Mouse (Mus musculus): Measurements from ENCODE around the gene Adamtsl1. TPM values are rescaled to one million over a fixed set of nuclear protein-coding genes. Genes with fewer than 3 reads are reported as not detected.

The Adamtsl1 gene
- polyA plus RNA-seq, 1 experiment: 3.2 TPM

DNA sequence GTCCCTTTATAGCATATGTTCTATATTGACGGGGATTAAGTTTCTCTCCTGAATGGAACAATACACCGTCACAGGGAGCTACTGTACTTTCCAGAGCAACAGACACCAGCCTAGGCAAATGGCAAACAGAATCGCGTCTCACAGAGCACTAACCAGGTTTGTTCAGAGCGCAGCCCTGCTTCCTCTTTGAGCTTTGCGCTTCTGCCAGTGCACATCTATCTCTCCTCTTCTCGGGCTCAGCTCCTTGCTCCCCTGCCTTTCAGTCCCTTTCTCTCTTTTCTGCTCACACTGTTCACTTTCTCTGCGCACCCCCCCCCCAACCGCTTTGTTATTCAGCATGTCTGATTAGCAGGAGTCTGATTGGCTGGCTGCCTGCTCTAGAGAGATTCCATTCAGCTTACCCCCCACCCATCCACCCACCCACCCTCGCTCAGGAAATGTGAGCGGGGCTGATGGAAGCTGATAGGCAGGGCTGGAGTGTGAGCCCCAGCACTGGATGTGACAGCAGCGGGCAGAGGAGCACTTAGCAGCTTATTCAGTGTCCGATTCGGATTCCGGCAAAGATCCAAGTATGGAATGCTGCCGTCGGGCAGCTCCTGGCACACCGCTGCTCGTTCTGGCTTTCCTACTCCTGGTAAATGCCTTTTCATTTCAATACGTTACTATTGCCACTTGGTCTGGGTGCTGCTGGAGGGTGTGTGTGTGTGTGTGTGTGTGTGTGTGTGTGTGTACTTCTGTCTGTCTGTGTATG is 539.7 kb downstream of the Adamtsl1 start:
- no peaks in the 10 kb centered on the region; the same call in 1 of the 2 replicates for H3K4me1 ChIP-seq (ENCODE audit: control insufficient read depth, insufficient read depth, insufficient read length, low read length)
- H3K4me3 ChIP-seq (ENCODE audit: insufficient read depth, low read depth, low read length): peak overlapping the region; percentile 43
- H3K27ac ChIP-seq (replicated peaks; ENCODE audit: low read depth, low read length): no peak overlapping the region

DNA sequence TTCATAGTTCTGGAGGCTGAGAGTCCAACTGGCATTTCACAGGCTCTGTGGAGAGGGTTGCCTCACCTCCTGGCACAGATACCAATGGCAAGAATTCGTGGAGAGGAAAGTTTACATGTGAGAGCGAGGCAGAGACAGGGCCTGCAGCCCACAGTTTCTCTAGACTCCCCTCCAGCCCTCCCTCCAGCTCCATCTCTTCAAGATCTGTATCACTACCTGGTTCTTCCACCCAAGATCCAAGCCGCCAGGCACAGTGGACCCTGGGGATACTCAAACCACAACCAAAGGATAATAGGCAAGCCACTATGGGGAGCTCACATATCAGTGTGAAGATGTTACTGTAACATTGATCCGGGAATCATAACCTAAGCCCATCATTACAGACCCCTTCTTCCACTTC is 546.6 kb downstream of the Adamtsl1 start:
- H3K27ac ChIP-seq (replicated peaks; ENCODE audit: low read depth, low read length): no peak overlapping the region
- no peaks in the 10 kb centered on the region for H3K4me1 ChIP-seq (ENCODE audit: control insufficient read depth, insufficient read depth, insufficient read length, low read length)
- H3K4me3 ChIP-seq (ENCODE audit: insufficient read depth, low read depth, low read length): no peak overlapping the region

DNA sequence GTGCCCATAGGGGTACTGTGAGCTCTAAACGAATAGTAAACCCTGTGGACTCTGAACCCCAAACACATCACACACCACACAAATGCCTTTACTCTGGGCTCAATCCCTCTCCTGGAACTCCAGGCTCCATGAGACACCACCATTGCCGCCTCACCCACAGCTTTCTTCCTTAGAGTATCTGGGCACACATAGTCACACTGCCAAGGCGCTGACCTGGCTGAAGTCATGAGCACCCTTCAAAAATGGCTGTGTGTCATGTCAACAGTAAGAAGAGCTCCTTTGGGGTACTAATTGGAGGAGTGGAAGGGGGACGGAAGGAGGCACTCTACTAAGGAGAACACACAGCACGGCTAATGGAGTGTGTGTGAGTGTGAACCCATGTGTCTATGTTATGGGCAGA is 554.4 kb downstream of the Adamtsl1 start:
- H3K4me3 ChIP-seq (ENCODE audit: insufficient read depth, low read depth, low read length): no peak overlapping the region
- no peaks in the 10 kb centered on the region for H3K4me1 ChIP-seq (ENCODE audit: control insufficient read depth, insufficient read depth, insufficient read length, low read length)
- no peak overlapping the region for H3K27ac ChIP-seq (replicated peaks; ENCODE audit: low read depth, low read length)

DNA sequence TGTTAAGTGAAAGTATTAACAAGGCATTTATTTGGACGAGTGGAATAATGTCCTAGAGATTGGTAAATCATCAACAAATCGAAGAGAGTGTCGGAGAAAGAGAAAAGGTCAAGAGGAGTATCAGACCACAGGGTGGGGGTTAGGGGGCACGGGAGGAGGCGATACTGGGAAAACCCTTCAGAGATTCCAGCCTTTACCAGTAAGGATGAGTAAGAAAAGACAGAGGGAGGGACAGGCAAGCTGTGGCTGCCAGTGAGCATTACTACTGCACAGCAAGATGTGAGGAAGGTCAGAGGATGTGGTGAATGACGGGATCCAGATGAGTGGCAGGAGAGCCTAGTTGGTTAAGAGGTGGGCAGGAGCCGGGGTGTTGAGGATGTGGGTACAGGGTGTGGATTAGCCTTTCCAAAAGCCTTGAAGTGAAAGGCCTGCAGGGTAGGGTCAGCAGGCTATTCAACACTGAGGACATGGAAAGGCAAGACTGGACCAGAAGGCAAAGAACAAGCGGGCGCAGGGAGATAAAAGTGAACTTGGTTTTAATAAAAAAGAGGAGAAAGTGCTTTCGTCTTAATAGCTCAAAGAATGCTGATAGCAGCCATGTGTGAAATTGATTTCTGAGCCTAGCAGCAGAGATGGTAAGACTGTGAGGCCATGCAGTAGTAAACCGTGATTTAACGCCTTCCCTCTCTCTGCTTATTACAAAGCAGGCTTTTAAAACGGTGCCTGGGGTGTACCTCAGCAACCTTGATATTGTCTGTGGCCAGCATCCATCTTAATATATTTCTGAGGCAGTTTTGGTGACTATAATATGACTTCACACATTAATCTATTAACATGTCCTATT is 555.1 kb downstream of the Adamtsl1 start:
- H3K27ac ChIP-seq (replicated peaks; ENCODE audit: low read depth, low read length): no peak overlapping the region
- H3K4me3 ChIP-seq (ENCODE audit: insufficient read depth, low read depth, low read length): no peak overlapping the region
- no peaks in the 10 kb centered on the region for H3K4me1 ChIP-seq (ENCODE audit: control insufficient read depth, insufficient read depth, insufficient read length, low read length)

DNA sequence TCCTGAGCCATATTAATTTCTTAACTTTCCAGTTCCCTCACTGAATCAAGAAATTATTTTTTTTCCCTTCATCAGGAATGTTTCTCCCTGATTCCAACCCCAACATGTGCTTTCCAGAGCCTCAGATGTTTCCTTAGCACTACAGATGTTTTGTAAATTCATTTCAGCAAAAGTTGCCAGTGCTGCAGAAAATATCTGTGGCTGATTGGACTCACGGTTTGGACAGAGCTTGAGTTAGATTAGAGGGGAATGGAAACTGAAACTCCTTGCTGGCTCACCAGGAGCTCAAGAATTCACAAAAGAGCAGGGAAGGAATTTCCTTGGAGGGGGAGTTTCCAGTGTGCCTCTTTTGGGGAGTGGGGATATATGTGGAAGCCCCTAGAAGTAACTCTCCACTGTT is 560.9 kb downstream of the Adamtsl1 start:
- Histone ChIP-seq H3K27ac (replicated peaks; ENCODE audit: low read depth, low read length) (peak overlapping the region; percentile 63; the same call in 1 of the 2 replicates), H3K4me3 (ENCODE audit: insufficient read depth, low read depth, low read length) (no peak overlapping the region), H3K4me1 (ENCODE audit: control insufficient read depth, insufficient read depth, insufficient read length, low read length) (no peaks in the 10 kb centered on the region)

DNA sequence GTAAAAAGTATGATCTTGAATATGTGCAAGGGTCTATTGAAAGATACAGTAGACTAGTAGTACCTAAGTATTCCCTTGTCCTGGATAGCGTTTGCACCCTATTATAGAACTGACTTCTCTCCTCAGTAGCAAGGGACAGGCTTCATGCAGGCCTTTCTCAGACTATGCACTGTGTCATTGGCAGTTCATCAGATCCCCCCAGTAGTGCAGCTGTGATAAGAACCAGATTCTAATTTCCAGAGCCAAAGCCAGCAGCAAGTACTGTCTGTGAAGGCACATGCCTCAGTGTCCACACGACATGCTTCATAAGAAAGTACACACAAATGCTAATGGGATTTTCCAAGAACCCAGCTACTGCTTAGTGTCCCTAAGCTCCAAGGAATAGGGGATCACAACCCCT is 563.4 kb downstream of the Adamtsl1 start:
- no peaks in the 10 kb centered on the region for H3K4me1 ChIP-seq (ENCODE audit: control insufficient read depth, insufficient read depth, insufficient read length, low read length)

DNA sequence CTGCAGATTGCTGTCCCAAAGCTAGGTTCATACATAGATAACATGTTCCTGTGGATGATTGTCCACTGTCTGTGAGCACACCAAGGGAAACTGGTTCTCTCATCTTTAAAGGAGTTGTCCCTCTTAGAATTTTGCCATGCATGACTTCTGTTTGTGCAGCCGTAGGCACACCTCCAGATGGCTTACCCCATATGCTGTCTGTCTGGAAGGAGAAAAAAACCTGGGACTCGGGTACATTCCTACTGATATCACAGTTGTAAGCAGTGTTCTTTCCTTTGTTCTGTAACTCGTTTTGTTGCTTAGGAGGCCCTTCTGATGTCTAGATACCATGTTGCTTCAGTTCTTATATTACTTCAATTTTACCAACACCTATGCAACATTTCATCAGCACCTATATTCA is 563.9 kb downstream of the Adamtsl1 start:
- no peak overlapping the region for H3K27ac ChIP-seq (replicated peaks; ENCODE audit: low read depth, low read length)
- H3K4me3 ChIP-seq (ENCODE audit: insufficient read depth, low read depth, low read length): no peak overlapping the region

More for the DNA sequence above, 563.4 kb downstream of the Adamtsl1 start:
- Histone ChIP-seq H3K27ac (replicated peaks; ENCODE audit: low read depth, low read length) (no peak overlapping the region), H3K4me3 (ENCODE audit: insufficient read depth, low read depth, low read length) (no peak overlapping the region)

DNA sequence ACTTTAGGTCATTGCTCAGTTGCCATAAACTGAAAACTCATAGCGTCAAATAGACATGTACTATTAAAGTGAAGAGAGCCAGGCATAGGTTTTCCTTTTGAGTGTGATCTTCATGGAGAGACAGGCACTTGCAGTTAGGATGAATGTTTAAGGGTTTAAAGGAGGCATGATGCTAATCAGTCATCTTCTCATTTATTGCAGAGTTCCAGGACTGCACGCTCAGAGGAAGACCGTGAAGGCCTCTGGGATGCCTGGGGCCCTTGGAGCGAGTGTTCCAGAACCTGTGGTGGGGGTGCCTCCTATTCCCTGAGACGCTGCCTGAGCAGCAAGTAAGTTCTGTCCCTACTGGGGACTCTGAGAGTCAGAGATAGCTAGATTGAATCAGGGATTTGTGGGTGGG is 573.5 kb downstream of the Adamtsl1 start:
- Histone ChIP-seq H3K4me3 (ENCODE audit: insufficient read depth, low read depth, low read length) (no peak overlapping the region), H3K27ac (replicated peaks; ENCODE audit: low read depth, low read length) (no peak overlapping the region), H3K4me1 (ENCODE audit: control insufficient read depth, insufficient read depth, insufficient read length, low read length) (no peaks in the 10 kb centered on the region)

More for the DNA sequence above, 563.9 kb downstream of the Adamtsl1 start:
- no peaks in the 10 kb centered on the region for H3K4me1 ChIP-seq (ENCODE audit: control insufficient read depth, insufficient read depth, insufficient read length, low read length)

DNA sequence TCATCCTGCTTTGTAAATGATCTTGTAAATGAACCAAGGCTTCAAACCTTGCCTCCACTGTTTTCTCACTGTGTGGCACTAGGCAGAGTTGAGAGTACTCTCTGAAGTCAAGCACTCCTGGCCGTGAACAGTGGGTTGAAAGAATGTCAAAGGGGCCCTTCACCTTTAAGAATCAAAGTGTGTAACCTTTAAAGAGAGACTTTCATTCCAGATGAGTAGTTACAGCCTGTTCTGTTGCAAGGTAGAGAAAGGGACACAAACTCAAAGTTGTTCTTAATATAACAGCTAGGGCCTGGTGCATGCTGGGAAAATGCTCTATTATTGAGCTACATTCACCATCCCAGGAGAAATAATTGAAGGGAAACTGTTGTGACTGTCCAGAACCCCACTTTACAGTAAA is 589.2 kb downstream of the Adamtsl1 start:
- H3K4me1 ChIP-seq (ENCODE audit: control insufficient read depth, insufficient read depth, insufficient read length, low read length): no peaks in the 10 kb centered on the region
- no peak overlapping the region for H3K4me3 ChIP-seq (ENCODE audit: insufficient read depth, low read depth, low read length)
- H3K27ac ChIP-seq (replicated peaks; ENCODE audit: low read depth, low read length): no peak overlapping the region

DNA sequence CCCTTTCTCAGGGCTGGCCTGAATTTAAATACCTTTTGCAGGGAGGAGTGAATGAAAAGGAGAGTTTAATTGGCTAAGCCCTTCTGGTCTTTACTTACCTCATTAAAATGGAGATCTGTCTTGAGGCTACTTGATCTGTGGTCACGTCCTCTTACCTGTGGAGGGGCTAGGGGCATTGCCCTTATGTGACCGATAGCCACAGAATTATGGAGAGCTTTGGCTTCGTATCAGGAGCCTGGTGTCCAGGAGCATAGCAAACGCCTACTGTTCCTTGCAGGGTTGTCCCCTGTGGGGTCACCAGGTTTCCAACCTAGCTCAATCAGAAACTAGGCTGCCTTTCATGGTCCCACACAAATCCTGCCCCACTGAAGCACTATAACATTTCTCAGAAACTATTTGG is 594.4 kb downstream of the Adamtsl1 start:
- no peak overlapping the region for H3K27ac ChIP-seq (replicated peaks; ENCODE audit: low read depth, low read length)
- H3K4me1 ChIP-seq (ENCODE audit: control insufficient read depth, insufficient read depth, insufficient read length, low read length): no peaks in the 10 kb centered on the region
- no peak overlapping the region for H3K4me3 ChIP-seq (ENCODE audit: insufficient read depth, low read depth, low read length)

DNA sequence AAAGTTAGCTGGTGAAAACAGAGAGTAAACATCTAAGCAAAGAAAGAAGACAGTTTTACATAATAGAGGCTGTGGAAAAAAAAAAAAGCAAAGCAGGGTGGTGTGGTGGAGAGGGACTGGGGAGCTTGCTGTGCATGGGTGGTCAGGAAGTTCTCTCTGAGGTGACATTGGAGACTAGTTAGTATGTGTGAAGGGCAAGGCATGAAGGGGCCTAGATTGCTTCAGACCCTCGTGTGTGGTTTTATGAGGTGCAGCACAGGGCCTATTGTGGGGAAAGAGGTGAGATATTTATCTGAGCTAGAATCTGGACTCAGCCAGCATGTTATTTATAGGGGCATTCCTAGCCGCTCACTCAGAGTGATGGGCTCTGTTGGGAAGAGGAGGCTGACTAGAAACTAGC is 605.1 kb downstream of the Adamtsl1 start:
- Histone ChIP-seq H3K4me1 (ENCODE audit: control insufficient read depth, insufficient read depth, insufficient read length, low read length) (no peaks in the 10 kb centered on the region), H3K4me3 (ENCODE audit: insufficient read depth, low read depth, low read length) (no peak overlapping the region), H3K27ac (replicated peaks; ENCODE audit: low read depth, low read length) (no peak overlapping the region)

DNA sequence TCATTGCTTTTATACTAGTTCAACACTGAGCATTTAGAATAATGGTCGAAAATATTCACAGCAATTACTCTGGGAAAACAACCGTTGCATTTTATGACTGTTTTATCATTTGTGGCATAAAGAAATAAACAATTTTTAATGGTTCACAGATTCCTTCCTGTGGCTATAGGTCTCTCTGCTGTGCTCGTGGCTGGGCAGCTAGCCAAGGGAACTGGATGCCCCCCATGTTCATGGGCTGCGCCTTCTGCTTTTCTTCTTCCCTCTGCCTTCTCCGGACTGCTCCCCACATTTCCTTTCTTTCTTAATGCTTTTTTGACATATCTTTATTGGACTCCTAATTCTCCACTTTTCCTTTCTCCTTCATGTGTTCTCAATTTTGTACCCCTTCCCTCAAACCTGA is 608.5 kb downstream of the Adamtsl1 start:
- H3K4me1 ChIP-seq (ENCODE audit: control insufficient read depth, insufficient read depth, insufficient read length, low read length): no peaks in the 10 kb centered on the region
- no peak overlapping the region for H3K4me3 ChIP-seq (ENCODE audit: insufficient read depth, low read depth, low read length)
- H3K27ac ChIP-seq (replicated peaks; ENCODE audit: low read depth, low read length): no peak overlapping the region

DNA sequence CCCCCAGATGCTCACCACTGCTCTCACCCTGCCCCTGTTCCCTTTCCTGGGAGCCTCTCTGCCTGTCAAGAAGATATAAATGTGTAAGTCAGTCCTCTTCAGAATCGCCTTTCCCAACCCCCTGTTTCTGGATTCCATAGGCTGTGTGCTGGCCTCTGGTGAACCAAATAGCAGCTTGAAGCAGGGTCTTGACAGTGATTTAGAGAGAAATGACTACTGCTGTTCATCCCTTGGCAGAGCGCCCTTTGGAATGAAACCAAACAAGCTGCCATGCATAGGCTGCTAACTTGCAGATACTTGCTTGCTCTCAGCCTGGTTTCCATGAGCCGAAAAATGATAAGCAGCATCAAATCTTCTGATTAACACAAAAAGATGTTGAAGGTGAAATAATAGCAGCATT is 610.4 kb downstream of the Adamtsl1 start:
- Histone ChIP-seq H3K4me3 (ENCODE audit: insufficient read depth, low read depth, low read length) (no peak overlapping the region), H3K4me1 (ENCODE audit: control insufficient read depth, insufficient read depth, insufficient read length, low read length) (no peaks in the 10 kb centered on the region), H3K27ac (replicated peaks; ENCODE audit: low read depth, low read length) (no peak overlapping the region)

DNA sequence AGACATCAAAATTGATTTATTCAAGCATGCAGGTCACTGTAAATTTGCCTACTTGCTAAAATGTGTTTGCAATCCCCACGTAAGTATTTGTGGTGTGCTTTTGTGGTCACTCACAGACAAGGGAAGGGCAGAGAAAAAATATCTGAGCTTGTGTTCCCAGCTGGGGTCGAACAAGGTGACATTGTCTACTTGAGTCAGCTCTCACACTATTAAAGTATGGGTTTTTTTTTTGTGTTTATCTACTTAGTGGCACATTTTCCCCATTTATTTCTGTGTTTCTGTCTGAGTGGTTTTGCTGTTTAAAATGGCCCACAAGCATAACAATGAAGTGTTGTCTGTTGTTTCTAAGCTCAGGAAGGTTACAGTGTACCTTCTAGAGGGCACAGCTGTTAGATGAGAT is 612.7 kb downstream of the Adamtsl1 start:
- Histone ChIP-seq H3K27ac (replicated peaks; ENCODE audit: low read depth, low read length) (no peak overlapping the region), H3K4me1 (ENCODE audit: control insufficient read depth, insufficient read depth, insufficient read length, low read length) (no peaks in the 10 kb centered on the region), H3K4me3 (ENCODE audit: insufficient read depth, low read depth, low read length) (no peak overlapping the region)

DNA sequence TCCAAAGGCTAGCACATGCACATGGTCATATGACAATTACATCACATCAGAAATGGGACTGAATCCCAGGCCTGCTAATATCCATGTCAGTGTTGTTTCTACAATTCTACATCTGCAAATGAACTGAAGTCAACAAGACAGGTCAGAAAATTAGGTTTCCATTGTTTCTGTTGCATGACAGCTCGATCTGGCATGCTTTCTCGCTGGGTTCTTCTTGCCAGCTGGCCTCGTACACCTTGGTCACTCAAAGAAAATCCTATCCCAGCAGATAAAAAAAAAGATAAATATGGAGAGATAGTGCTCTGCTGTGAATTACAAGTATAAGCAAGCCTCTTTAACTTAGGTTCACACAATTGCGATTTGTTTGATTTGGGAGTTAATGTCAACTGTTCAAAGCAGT is 644.6 kb downstream of the Adamtsl1 start:
- no peak overlapping the region for H3K4me3 ChIP-seq (ENCODE audit: insufficient read depth, low read depth, low read length)
- H3K27ac ChIP-seq (replicated peaks; ENCODE audit: low read depth, low read length): no peak overlapping the region
- no peaks in the 10 kb centered on the region for H3K4me1 ChIP-seq (ENCODE audit: control insufficient read depth, insufficient read depth, insufficient read length, low read length)

DNA sequence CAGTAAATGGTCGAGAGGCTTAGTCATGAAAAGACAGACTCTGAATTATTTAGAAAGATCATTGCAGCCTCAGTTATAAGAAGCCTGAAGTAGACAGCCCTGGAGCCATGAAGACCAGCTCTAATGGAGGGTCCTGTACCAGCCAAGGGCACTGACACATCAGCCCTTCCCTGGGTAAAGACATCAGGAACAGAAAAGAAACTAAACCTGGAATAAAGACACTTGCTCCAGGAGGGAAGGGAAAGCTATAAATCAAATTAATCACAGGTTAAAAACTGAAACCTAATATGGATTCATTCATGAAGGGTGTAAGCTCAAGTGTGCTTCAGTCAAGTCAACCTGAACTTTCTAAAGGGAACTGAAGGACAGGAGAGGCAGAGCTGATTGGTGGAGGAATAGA is 645.4 kb downstream of the Adamtsl1 start:
- Histone ChIP-seq H3K4me3 (ENCODE audit: insufficient read depth, low read depth, low read length) (no peak overlapping the region), H3K4me1 (ENCODE audit: control insufficient read depth, insufficient read depth, insufficient read length, low read length) (no peaks in the 10 kb centered on the region)

More for the DNA sequence above, 645.4 kb downstream of the Adamtsl1 start:
- no peak overlapping the region for H3K27ac ChIP-seq (replicated peaks; ENCODE audit: low read depth, low read length)

All from brown adipose tissue, adult 24 weeks (tissue).